Mouse (Mus musculus): ENCODE measurements around the gene Taf1d.
"Not testable (repeated sequence)": the region's sequence is repeated elsewhere in the genome, so short reads cannot be mapped to it uniquely, and the experiment has no call there.

Gene Taf1d

GRCm38 (mm10) chr9:15305503-15306397 lies at the start of gene Taf1d:
Gene Taf1d, plus strand, starts transcription at chr9:15306214.
- DNase-seq (ENCODE audit: low read depth, low spot score): peak; percentile 83

DNA sequence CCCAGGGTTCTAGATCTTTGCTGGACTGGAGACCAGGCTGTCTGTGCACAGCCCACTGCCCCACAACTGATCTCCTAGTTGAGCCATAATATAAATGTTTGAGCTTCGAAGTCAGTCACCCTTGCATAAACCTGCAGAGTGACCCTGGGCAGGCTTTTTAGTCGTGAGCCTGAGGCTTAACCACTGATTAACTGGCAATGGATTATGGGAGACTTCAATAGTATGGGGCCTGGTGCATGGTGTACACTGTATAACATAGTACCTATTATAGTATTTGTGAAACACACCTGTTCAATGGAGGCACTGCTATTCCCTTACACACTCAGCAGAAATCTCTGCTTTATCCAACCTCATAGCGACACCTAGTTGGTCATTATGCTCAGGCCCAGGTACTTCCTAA lies 49.8 kb upstream of the Taf1d start:
- DNase-seq (ENCODE audit: low read depth, low spot score): no peak

DNA sequence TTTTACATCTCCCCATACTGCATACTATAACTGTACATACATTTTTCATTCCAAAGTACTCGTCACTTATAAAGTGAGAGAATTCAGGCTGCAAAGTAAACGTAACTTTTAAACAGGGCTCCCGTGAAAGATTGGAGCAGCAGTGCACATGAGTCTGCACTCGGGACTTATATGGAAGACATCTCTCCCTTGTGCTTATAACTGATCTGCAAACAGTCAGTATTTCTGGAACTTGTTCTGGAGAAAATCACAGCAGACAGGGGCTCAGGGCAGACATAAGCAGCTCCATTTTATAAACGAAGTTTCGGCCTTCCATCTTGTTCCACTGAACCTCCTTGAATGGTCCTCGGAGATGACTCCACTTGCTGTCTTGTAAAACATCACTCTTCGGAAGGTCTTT lies 44.0 kb upstream of the Taf1d start:
- DNase-seq (ENCODE audit: low read depth, low spot score): no peak

- DNase-seq (ENCODE audit: low read depth, low spot score): no peak
Measured at GRCm38 (mm10) chr9:15263487-15263886, 42.5 kb upstream of the Taf1d start.

- DNase-seq (ENCODE audit: low read depth, low spot score): no peak
Measured at GRCm38 (mm10) chr9:15273981-15274380, 32.0 kb upstream of the Taf1d start.

DNA sequence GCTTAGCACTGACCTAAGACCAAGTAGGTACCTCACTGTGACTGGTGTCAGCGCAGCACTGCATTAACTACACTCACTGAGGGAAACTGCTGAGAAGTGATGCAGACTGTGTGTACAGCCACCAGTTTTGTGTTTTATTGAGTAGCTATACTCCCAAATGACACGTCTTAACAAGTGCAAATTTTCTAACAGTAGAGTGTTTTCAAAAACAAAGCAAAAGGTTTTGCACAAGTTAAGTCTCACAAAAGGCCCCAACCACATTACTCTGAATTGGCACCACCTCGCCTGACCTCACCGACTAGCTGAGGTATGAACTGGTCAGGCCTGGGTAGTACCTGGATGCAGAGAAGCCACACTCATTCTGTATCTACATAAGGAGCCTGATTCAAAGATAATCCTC lies 29.2 kb upstream of the Taf1d start:
- no peak for DNase-seq (ENCODE audit: low read depth, low spot score)

GRCm38 (mm10) chr9:15278343-15278742 lies 27.7 kb upstream of the Taf1d start:
- no peak for DNase-seq (ENCODE audit: low read depth, low spot score)

GRCm38 (mm10) chr9:15279139-15279648 lies 26.8 kb upstream of the Taf1d start:
- DNase-seq (ENCODE audit: low read depth, low spot score): no peak

DNA sequence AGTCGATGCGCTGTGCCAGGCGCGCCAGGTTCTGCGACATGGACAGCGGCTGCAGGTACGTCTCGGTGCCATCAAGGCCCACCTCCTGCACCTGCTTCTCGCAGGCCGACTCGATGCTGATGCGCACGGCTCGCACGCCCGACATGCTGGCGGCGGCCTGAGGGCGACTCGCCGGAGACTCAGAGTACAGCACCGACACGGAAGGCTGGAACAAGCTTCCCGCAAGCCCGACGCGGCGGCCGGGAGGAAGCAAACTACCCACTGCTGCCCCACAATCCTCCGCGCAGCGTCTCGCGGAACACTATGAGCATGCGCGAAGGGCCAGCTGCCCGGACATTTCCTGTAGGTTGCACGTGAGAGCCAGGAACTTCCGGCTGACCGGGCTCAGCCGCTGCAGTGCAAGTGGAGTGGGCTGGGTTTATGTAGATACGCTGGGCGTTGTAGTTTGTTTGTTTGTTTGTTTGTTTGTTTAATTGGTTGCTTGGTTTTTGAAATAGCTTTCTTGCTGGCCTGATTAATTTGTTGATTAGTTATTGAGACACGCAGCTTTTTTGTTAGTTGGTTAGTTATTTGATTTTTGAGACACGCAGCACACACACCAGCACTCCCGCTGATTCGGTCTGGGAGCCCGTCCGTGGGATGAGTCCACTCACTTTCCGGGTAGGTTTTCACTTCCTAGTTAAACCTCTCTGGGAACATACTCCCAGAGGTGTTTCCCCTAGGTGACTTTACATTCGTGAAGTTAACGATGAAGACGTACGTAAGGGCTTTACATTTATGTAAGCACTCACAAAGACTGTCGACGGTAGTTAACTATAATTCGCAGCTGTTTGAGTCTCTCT lies 26.1 kb upstream of the Taf1d start, which contains the start of gene Med17:
Gene Med17 (minus strand): TSS at position 283 of the 842 bp plus-strand sequence.
- DNase-seq (ENCODE audit: low read depth, low spot score): peak; percentile 88

GRCm38 (mm10) chr9:15280491-15280879 lies 25.5 kb upstream of the Taf1d start:
- DNase-seq (ENCODE audit: low read depth, low spot score): no peak

DNA sequence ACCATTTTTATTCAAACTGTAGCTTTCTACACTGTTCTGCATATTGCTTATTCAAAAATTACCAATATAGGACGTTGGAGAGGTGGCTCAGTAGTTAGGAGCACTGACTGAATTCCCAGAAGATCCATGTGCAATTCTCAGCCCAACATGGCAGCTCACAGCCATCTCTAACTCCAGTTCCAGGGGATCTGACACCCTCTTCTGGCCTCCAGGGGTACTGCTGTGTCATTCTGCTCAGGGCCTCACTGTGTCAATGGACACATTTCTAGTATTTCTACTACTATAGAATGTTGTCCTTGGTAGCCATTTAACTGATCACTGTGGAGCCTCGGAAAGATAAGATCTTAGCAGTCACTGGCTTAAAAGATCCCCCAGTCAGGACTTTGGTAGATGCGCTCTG lies 20.6 kb upstream of the Taf1d start:
- no peak for DNase-seq (ENCODE audit: low read depth, low spot score)

DNA sequence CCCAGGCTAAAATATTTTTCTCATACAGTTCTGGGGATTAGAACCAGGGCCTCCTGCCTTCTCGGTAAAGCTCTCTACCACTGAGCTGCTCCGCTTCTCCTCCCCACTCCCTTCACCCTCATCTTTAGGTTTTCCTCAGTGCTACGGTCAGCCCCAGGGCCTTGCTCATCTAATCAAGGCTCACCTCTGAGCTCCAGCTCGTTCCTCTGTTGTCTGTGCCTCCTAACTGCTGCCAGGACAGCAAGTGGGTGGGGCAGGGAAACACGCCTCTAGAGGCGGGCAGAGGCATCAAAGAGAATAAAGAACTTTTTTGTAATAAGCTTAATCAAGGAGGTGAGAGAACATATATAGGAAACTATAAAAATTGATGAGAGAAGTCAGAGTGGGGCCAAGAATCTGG lies 18.2 kb upstream of the Taf1d start:
- DNase-seq (ENCODE audit: low read depth, low spot score): no peak

DNA sequence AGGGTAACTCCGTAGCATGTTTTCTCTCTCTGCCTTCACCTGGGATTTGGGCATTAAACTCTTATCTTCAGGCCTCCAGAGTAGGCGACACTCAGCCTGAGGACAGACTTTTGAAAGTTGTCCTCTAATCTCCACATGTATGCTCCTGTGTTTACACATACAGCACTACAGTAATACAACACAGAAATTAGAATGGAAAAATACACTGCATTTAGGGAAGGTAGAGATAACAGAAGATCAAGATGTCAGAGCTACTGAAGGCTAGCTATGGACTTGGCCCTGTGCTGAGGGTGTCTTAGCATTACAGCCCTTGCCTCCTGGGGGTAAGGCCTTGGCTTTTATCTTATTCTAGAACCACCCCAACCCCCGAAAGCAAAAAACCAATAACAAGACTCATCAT lies 17.6 kb upstream of the Taf1d start:
- DNase-seq (ENCODE audit: low read depth, low spot score): no peak

DNA sequence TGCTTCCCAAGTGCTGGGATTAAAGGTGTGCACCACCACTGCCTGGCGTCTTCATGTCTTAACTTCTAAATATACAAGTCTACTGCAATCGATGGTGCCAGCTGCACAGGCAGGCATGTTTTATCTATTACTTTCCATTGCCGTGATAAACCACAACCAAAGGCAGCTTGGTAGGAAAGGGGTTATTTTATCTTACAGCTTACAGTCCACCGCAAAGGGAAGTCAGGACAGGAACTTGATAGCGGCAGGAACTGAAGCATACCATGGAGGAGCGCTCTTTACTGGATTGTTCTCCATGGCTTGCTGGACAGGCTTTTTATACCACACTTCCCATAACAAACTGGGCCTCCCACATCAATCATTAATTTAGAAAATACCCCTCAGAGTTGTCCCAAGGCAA lies 16.8 kb upstream of the Taf1d start:
- DNase-seq (ENCODE audit: low read depth, low spot score): no peak

- no peak for DNase-seq (ENCODE audit: low read depth, low spot score)
Measured at GRCm38 (mm10) chr9:15297112-15297511, 8.9 kb upstream of the Taf1d start.

DNA sequence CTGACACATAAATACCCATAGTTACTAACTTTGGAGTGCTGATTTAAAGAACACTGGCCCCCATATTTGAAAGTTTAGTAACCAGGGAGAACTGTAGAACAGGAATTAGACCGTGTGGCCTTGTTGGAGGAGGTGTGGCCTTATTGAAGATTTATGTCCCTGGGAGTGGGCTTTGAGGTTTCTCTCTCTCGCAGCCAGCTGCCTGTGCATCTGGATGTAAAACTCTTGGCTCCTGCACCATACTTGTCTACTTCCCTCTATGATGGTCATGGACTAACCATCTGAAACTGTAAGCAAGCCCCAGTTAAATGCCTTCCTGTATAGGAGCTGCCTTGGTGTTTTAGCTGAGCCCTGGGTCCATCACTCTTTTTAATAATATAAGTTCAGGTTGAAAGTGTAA lies 7.6 kb upstream of the Taf1d start:
- no peak for DNase-seq (ENCODE audit: low read depth, low spot score)

DNA sequence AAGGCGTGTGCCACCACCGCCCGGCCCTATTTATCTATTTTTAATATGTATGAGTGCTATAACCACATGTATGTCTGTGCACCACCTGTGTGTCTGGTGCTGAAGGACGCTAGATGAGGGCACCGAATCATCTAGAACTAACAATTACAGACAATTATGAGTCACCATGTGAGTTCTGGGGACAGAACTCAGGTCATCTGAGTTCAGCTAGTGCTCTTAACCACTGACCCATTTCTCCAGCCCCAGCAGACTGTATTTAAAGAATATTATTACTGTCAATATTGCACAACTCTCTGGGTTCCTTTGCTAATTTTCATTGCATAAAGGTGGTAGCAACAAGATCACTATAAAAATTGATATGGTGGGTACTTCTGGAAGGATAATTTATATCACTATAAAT lies 6.0 kb upstream of the Taf1d start:
- DNase-seq (ENCODE audit: low read depth, low spot score): no peak

DNA sequence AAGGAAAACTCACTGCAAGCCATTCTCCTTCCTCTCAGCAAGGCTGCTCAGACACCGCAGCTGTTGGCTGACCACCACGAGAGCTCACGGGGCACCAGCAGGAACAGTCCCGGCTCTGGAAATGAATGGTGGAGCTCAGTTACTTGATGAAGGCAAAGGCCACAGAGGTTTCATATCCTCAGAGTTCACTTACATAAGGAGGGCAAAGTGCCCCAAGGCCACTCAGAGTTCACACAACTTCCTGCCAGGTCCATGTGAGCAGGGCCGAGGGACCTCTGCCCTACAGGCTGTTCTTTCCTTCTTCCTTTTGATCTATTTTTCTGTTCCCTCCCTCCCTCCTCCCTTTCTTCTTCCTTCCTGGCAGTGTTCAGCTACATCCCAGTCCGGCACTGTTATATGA lies 4.6 kb upstream of the Taf1d start:
- no peak for DNase-seq (ENCODE audit: low read depth, low spot score)

DNA sequence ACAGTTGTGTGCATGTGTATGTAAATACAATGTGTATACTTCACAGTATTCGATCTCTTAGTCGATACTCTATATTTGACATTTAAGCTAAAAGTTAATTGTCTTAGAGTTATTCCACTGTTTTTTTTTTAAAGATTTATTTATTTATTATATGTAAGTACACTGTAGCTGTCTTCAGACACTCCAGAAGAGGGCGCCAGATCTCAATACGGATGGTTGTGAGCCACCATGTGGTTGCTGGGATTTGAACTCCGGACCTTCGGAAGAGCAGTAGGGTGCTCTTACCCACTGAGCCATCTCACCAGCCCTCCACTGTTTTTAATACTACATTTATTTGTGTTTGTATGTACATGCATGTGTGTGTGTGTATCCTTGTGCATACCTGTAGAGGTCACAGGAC lies 4.0 kb upstream of the Taf1d start:
- DNase-seq (ENCODE audit: low read depth, low spot score): not testable (repeated sequence)

GRCm38 (mm10) chr9:15302881-15303280 lies 3.1 kb upstream of the Taf1d start:
- no peak for DNase-seq (ENCODE audit: low read depth, low spot score)

DNA sequence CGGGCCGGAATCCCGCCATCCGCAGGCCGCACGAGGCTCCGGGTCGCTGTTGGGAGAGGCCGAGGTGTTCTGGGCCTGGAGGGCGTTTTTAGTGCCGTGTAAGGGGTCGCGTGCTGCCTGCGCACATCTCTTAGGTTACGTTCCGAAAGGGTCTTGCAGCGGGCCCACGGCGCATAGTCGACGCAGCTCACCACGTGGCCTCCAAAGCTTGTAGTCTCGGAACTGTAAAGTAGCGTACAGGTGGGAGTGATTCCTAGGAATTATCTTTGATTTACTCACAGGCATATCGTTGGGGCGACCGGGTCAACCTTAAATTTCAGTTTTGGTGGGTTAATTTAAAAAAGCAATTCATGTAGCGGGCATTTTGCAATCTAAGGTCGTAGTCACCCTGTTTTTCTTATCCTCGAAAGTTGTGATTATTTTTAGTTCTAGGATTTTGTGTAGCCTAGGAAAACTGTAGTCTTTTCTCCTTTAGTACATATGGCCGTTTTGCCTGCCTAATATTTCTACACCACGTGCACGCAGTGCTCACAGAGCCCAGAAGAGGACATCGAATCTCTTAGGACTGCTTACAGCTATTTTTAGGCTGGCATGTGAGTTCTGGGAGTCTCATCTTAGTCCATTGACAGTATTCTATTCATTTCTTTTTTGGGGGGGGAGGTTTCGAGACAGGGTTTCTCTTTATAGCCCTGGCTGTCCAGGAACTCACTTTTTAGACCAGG lies 545 bp downstream of the Taf1d start, which contains the start of gene 4931406C07Rik:
Gene 4931406C07Rik (minus strand): TSS at position 51 of the 722 bp plus-strand sequence.
- no peak for DNase-seq (ENCODE audit: low read depth, low spot score)

DNA sequence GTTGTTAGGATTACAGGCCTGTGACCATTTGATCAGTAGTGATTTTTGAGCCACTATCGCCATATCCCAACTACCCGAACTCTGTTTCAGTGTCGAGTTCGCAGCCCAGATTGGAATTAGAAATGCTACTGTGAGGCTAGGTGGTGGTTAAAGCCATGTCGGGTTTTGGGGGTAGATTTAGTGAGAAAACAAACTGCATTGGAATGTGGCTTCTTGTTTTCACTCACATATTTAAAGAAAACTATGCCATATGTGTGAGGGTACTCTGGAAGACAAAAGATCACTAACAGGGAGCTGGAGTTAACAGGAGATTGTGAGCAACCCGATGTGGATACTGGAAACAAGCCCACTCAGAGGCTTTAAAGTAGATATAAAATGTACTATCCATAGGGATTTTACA lies 1.2 kb downstream of the Taf1d start:
- no peak for DNase-seq (ENCODE audit: low read depth, low spot score)

Data from brain, embryonic 18.5 days (tissue).